21 mouse cellular contexts compared by ENCODE assay signal in genomic region chr11:84347766-84348165, GRCm38 (mm10).
DNase-seq lines count a peak whose midpoint lies in the region; ATAC-seq lines count a peak whose summit lies in the region.
"Had no signal": no experiment of that assay in that cellular context is flagged by ENCODE, and none has a peak within 500 bp of the region (broad histone marks: within the 10 kb centered on the region; RNA-seq: fewer than 3 reads in every experiment).

No protein-coding gene starts in this region.

- no peak overlapping the region for H3K9ac ChIP-seq in hindbrain, embryonic 14.5 days
- H3K9ac ChIP-seq in hindbrain, embryonic 16.5 days (ENCODE audit: low read depth, low read length) = no peak overlapping the region
- H3K9ac ChIP-seq in midbrain, embryonic 13.5 days (replicated peaks) = no peak overlapping the region
- H3K9ac ChIP-seq in midbrain, embryonic 11.5 days (ENCODE audit: low read length) = no peak overlapping the region
- no peak overlapping the region for H3K9ac ChIP-seq in forebrain, embryonic 16.5 days (replicated peaks; ENCODE audit: low read depth, low read length)
- H3K9ac ChIP-seq: embryonic facial prominence, embryonic 13.5 days; heart, embryonic 13.5 days had no signal

- peaks cover 36% of the 10 kb centered on the region for H3K4me1 ChIP-seq in hindbrain, embryonic 14.5 days (replicated peaks; ENCODE audit: control insufficient read depth, insufficient read depth, low read length)
- H3K4me1 ChIP-seq in hindbrain, embryonic 16.5 days (ENCODE audit: control insufficient read depth, insufficient read depth, low read depth, low read length) = peaks cover 5% of the 10 kb centered on the region
- peaks cover 48% of the 10 kb centered on the region for H3K4me1 ChIP-seq in midbrain, embryonic 13.5 days (replicated peaks)
- peaks cover 18% of the 10 kb centered on the region for H3K4me1 ChIP-seq in midbrain, embryonic 11.5 days (ENCODE audit: control insufficient read depth, insufficient read depth, low read length)
- peaks cover 26% of the 10 kb centered on the region for H3K4me1 ChIP-seq in forebrain, embryonic 16.5 days (replicated peaks; ENCODE audit: control insufficient read depth, insufficient read depth, low read length)

- no peaks in the 10 kb centered on the region for H3K9me3 ChIP-seq in hindbrain, embryonic 14.5 days (ENCODE audit: control insufficient read depth, low read length)
- H3K9me3 ChIP-seq in hindbrain, embryonic 16.5 days (ENCODE audit: control insufficient read depth, low read length) = no peaks in the 10 kb centered on the region
- no peaks in the 10 kb centered on the region for H3K9me3 ChIP-seq in midbrain, embryonic 13.5 days
- H3K9me3 ChIP-seq in midbrain, embryonic 11.5 days (ENCODE audit: control insufficient read depth, low read length) = no peaks in the 10 kb centered on the region
- no peaks in the 10 kb centered on the region for H3K9me3 ChIP-seq in forebrain, embryonic 16.5 days (ENCODE audit: control insufficient read depth, low read length)
- H3K9me3 ChIP-seq: embryonic facial prominence, embryonic 13.5 days; heart, embryonic 13.5 days had no signal

- ATAC-seq in hindbrain, embryonic 14.5 days (ENCODE audit: low FRiP score) = no peak
- no peak for ATAC-seq in hindbrain, embryonic 16.5 days
- ATAC-seq in midbrain, embryonic 13.5 days = no peak
- no peak for ATAC-seq in midbrain, embryonic 11.5 days (ENCODE audit: low FRiP score)
- ATAC-seq in forebrain, embryonic 16.5 days = peak; percentile 85
- ATAC-seq: activated CD4-positive, CD25-positive, alpha-beta regulatory T cell, adult 4 months; intestine, embryonic 16.5 days; Patski had no signal

- no peaks in the 10 kb centered on the region for H3K27me3 ChIP-seq in hindbrain, embryonic 14.5 days (ENCODE audit: control insufficient read depth, insufficient read depth, low read length)
- no peaks in the 10 kb centered on the region for H3K27me3 ChIP-seq in hindbrain, embryonic 16.5 days (replicated peaks; ENCODE audit: control insufficient read depth, insufficient read depth, low read length)
- H3K27me3 ChIP-seq in midbrain, embryonic 13.5 days = no peaks in the 10 kb centered on the region
- no peaks in the 10 kb centered on the region for H3K27me3 ChIP-seq in midbrain, embryonic 11.5 days (ENCODE audit: control insufficient read depth, insufficient read depth, low read length)
- no peaks in the 10 kb centered on the region for H3K27me3 ChIP-seq in forebrain, embryonic 16.5 days (replicated peaks; ENCODE audit: control insufficient read depth, insufficient read depth, low read length)
- H3K27me3 ChIP-seq: embryonic facial prominence, embryonic 13.5 days; heart, embryonic 13.5 days; Patski had no signal

- H3K27ac ChIP-seq in hindbrain, embryonic 14.5 days = peak overlapping the region; percentile 18; the same call in 1 of the 2 replicates
- H3K27ac ChIP-seq in hindbrain, embryonic 16.5 days (ENCODE audit: low read depth, low read length) = no peak overlapping the region
- H3K27ac ChIP-seq in midbrain, embryonic 13.5 days = peak overlapping the region; percentile 64
- no peak overlapping the region for H3K27ac ChIP-seq in midbrain, embryonic 11.5 days (ENCODE audit: low read depth, low read length)
- peak overlapping the region; percentile 81 for H3K27ac ChIP-seq in forebrain, embryonic 16.5 days (ENCODE audit: low read length)
- H3K27ac ChIP-seq: embryonic facial prominence, embryonic 13.5 days; gastrocnemius, adult 2 months; heart, embryonic 13.5 days had no signal

- no peak overlapping the region for H3K4me2 ChIP-seq in hindbrain, embryonic 14.5 days (replicated peaks)
- no peak overlapping the region for H3K4me2 ChIP-seq in hindbrain, embryonic 16.5 days (ENCODE audit: low read length)
- H3K4me2 ChIP-seq in midbrain, embryonic 13.5 days (replicated peaks) = no peak overlapping the region
- no peak overlapping the region for H3K4me2 ChIP-seq in midbrain, embryonic 11.5 days
- H3K4me2 ChIP-seq in forebrain, embryonic 16.5 days (ENCODE audit: low read length) = no peak overlapping the region
- H3K4me2 ChIP-seq: embryonic facial prominence, embryonic 13.5 days; heart, embryonic 13.5 days had no signal

- WGBS in hindbrain, embryonic 14.5 days = 57% methylated on average over 2 of the region's 2 CpGs
- 48% methylated on average over 2 of the region's 2 CpGs for WGBS in hindbrain, embryonic 16.5 days
- 65% methylated on average over 2 of the region's 2 CpGs for WGBS in midbrain, embryonic 13.5 days
- WGBS in midbrain, embryonic 11.5 days = 91% methylated on average over 2 of the region's 2 CpGs
- 16% methylated on average over 2 of the region's 2 CpGs for WGBS in forebrain, embryonic 16.5 days

- no peak overlapping the region for H3K4me3 ChIP-seq in hindbrain, embryonic 14.5 days (replicated peaks; ENCODE audit: low read length)
- H3K4me3 ChIP-seq in hindbrain, embryonic 16.5 days (ENCODE audit: low read length) = no peak overlapping the region
- H3K4me3 ChIP-seq in midbrain, embryonic 13.5 days (replicated peaks) = no peak overlapping the region
- H3K4me3 ChIP-seq in midbrain, embryonic 11.5 days (ENCODE audit: low read depth, low read length) = no peak overlapping the region
- no peak overlapping the region for H3K4me3 ChIP-seq in forebrain, embryonic 16.5 days (replicated peaks; ENCODE audit: low read length)
- H3K4me3 ChIP-seq: embryonic facial prominence, embryonic 13.5 days; gastrocnemius, adult 2 months; heart, embryonic 13.5 days; myocyte had no signal

- no peaks in the 10 kb centered on the region for H3K36me3 ChIP-seq in hindbrain, embryonic 14.5 days (replicated peaks; ENCODE audit: control insufficient read depth, insufficient read depth)
- H3K36me3 ChIP-seq in hindbrain, embryonic 16.5 days (ENCODE audit: control insufficient read depth, insufficient read depth, low read length) = no peaks in the 10 kb centered on the region
- 0 out of 2 replicates have a peak, but pooled peaks cover 3% of the 10 kb centered on the region for H3K36me3 ChIP-seq in midbrain, embryonic 13.5 days
- H3K36me3 ChIP-seq in midbrain, embryonic 11.5 days (ENCODE audit: control insufficient read depth, insufficient read depth, low read length) = no peaks in the 10 kb centered on the region
- H3K36me3 ChIP-seq in forebrain, embryonic 16.5 days (ENCODE audit: control insufficient read depth, insufficient read depth) = no peaks in the 10 kb centered on the region

- DNase-seq in hindbrain, embryonic 14.5 days (ENCODE audit: low spot score) = no peak
- no peak for DNase-seq in midbrain, embryonic 11.5 days (ENCODE audit: low spot score, missing footprints)
- DNase-seq in right cerebral cortex, postnatal 10 days (ENCODE audit: low spot score in 2 of 2) = peak; percentile 72 to 82
- DNase-seq in kidney, adult 18-20 months = no peak
- no peak for DNase-seq in urinary bladder, postnatal 10 days (ENCODE audit: low spot score)
- DNase-seq: adrenal gland, postnatal 14 days; cerebellum, adult 8-10 months; gastrocnemius, adult 2 months; heart, postnatal 36 days; kidney, postnatal 14 days; lung, postnatal 10 days; thymus, postnatal 4 days had no signal

Comparison
In these comparisons a context has a peak if more than half of its experiments do, and no peak if none do; other contexts are left out.
1. H3K27ac ChIP-seq: peak in hindbrain, embryonic 14.5 days (single experiment), midbrain, embryonic 13.5 days (single experiment) and forebrain, embryonic 16.5 days (single experiment); none in hindbrain, embryonic 16.5 days (single experiment) and midbrain, embryonic 11.5 days (single experiment).
2. DNase-seq: peak in right cerebral cortex, postnatal 10 days (2 of 2); none in hindbrain, embryonic 14.5 days (single experiment), midbrain, embryonic 11.5 days (single experiment), kidney, adult 18-20 months (single experiment) and urinary bladder, postnatal 10 days (single experiment).